Mouse (Mus musculus) liver, embryonic 15.5 days (tissue): ENCODE results near the gene Ptprj. TPM values are rescaled to one million over a fixed set of nuclear protein-coding genes. Genes with fewer than 3 reads are reported as not detected.
"Not testable (repeated sequence)": the region's sequence is repeated elsewhere in the genome, so short reads cannot be mapped to it uniquely, and the experiment has no call there.

Experiments
- ATAC-seq: fragments of 200-750 bp; cut with Nextera tagmentation; 2 replicates; pipeline ENCODE4 v1.8.0; 2017; ENCODE audit warnings: moderate number of reproducible peaks, mild to moderate bottlenecking, moderate library complexity; ENCODE audit not compliant: insufficient read depth
- H3K27ac ChIP-seq: fragments of 300-500 bp; sonication (generic); replicated peaks from 2 replicates; pipeline ENCODE4 v1.5.1; 2015; ENCODE audit warnings: mild to moderate bottlenecking, inconsistent platforms
- H3K27me3 ChIP-seq: fragments of 300-500 bp; sonication (generic); 2 replicates; pipeline ENCODE4 v1.6.1; 2015; ENCODE audit warnings: mild to moderate bottlenecking, inconsistent platforms
- H3K36me3 ChIP-seq: fragments of 300-500 bp; sonication (generic); replicated peaks from 2 replicates; pipeline ENCODE4 v1.6.1; 2015; ENCODE audit warnings: moderate library complexity, mild to moderate bottlenecking, inconsistent platforms
- H3K4me1 ChIP-seq: fragments of 300-500 bp; sonication (generic); replicated peaks from 2 replicates; pipeline ENCODE4 v1.6.1; 2015; ENCODE audit warnings: inconsistent platforms
- H3K4me2 ChIP-seq: fragments of 300-500 bp; sonication (generic); 2 replicates; pipeline ENCODE4 v1.6.1; 2015; ENCODE audit warnings: moderate library complexity, mild to moderate bottlenecking, inconsistent platforms
- H3K4me3 ChIP-seq: fragments of 300-500 bp; sonication (generic); replicated peaks from 2 replicates; pipeline ENCODE4 v1.5.1; 2015; ENCODE audit warnings: mild to moderate bottlenecking, inconsistent platforms
- H3K9ac ChIP-seq: fragments of 300-500 bp; sonication (generic); 2 replicates; pipeline ENCODE4 v1.6.1; 2015; ENCODE audit warnings: moderate library complexity, mild to moderate bottlenecking, inconsistent platforms
- H3K9me3 ChIP-seq: fragments of 300-500 bp; sonication (generic); replicated peaks from 2 replicates; pipeline ENCODE4 v1.6.1; 2016; ENCODE audit warnings: inconsistent platforms
- WGBS: fragments of 180-500 bp; shearing (Covaris S2); methylation state at CpG from one replicate; pipeline ENCODE4 v1.1.7; 2015; ENCODE audit warnings: mixed read lengths; ENCODE audit not compliant: insufficient replicate concordance; 5-methylcytosine and 5-hydroxymethylcytosine counted together
- polyA plus RNA-seq: library from polyadenylated mRNA; unstranded; fragments of >200 nt; fragmentation: Nextera tagmentation; extraction: Ambion mirVana; gene quantifications from 2 replicates; pipeline ENCODE4 v1.2.1, GENCODE M21; 2015

Gene Ptprj
- polyA plus RNA-seq, 1 experiment from 2014 or later = 2.0 TPM

- H3K4me3 ChIP-seq, H3K27me3 ChIP-seq, H3K27ac ChIP-seq, H3K4me1 ChIP-seq, H3K9ac ChIP-seq, H3K36me3 ChIP-seq, H3K4me2 ChIP-seq, H3K9me3 ChIP-seq, ATAC-seq: not testable (repeated sequence)
- 71% methylated on average over 4 of the region's 4 CpGs for WGBS
These were observed 166.2 kb downstream of the Ptprj start for GRCm38 (mm10) chr2:90414110-90414821.

GRCm38 (mm10) chr2:90398633-90399107, 181.8 kb downstream of the Ptprj start, which contains the start of gene Olfr1274-ps:
Gene Olfr1274-ps (plus strand): TSS chr2:90398683.
- not testable (repeated sequence) for H3K4me2 ChIP-seq, H3K36me3 ChIP-seq, H3K9ac ChIP-seq, H3K27me3 ChIP-seq, H3K4me1 ChIP-seq, H3K27ac ChIP-seq, H3K9me3 ChIP-seq, ATAC-seq, H3K4me3 ChIP-seq
- 52% methylated on average over 5 of the region's 7 CpGs for WGBS

Other genes starting within 250 kb of the Ptprj start
- gene Olfr1274-ps, start 182.0 kb downstream of the Ptprj start, polyA plus RNA-seq = not detected in 2 replicates
- 30.4 and 31.6 TPM in 2 replicates for gene Nup160, start 96.6 kb upstream of the Ptprj start, polyA plus RNA-seq
- gene Fnbp4, start 164.7 kb upstream of the Ptprj start, polyA plus RNA-seq = 27.3 and 28.0 TPM in 2 replicates
- gene Agbl2, start 202.1 kb upstream of the Ptprj start, polyA plus RNA-seq = 0.03 TPM in 1 of 2 replicates, not detected in the other